Mouse (Mus musculus) mouse trophoblast stem cell (cell line): ENCODE results near the gene Brd1.
"Not testable (repeated sequence)": the region's sequence is repeated elsewhere in the genome, so short reads cannot be mapped to it uniquely, and the experiment has no call there.

Source experiments
- in situ Hi-C, 2 experiments: fragments of 300-500 bp; cut with MseI, MboI; formaldehyde crosslinking; loops; 2 replicates in 1 of 2; 3 replicates in 1 of 2; pipeline ENCODE4 v1.15.1; 2025

Gene Brd1

GRCm38 (mm10) chr15:88733834-88734571 lies at the start of gene Brd1:
Brd1 (minus strand) TSS chr15:88734233.
- in situ Hi-C loops = no loop called here

- in situ Hi-C loops = loop anchor here (5.0 kb wide), 2 partner anchors 38 to 43 kb away; partner anchors contain the start of genes Alg12 (in 1 of the 2) and Creld2 (in 1 of the 2)
These were observed 40.6 kb upstream of the Brd1 start for GRCm38 (mm10) chr15:88774630-88775029.

GRCm38 (mm10) chr15:88768537-88768936 lies 34.5 kb upstream of the Brd1 start:
- in situ Hi-C loops = no loop called here

DNA sequence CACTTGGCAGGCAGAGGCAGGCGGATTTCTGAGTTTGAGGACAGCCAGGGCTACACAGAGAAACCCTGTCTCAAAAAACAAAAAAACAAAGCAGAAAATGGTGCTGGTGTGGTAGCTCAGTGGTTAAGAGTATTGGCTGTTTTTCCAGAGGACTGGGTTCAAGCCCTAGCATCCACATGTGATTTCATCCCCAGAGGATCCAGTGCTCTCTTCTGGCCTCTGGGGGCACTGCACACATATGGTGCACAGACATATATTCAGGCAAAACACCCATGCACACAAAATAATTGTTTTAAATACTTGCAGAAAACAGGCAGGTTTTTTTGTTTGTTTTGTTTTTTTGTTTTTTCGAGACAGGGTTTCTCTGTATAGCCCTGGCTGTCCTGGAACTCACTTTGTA lies 32.1 kb upstream of the Brd1 start:
- in situ Hi-C loops = not testable (repeated sequence)

DNA sequence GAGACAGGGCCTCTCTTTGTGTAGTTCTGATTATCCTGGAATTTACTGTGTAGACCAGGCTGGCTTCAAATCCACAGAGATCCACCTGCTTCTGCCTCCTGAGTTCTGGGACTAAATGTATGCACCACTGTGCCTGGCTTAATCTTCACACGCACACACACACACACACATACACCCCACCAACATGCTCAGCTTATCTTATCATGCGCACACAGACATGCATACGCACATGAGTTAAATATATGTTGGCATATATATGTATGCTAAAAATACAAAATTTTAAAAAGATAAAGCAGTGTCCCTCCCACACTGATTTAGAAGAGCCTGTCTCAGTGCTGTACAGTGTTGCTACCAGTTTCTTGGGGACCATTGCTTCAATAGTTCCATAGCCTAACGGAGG lies 27.5 kb upstream of the Brd1 start:
- in situ Hi-C loops = no loop called here

DNA sequence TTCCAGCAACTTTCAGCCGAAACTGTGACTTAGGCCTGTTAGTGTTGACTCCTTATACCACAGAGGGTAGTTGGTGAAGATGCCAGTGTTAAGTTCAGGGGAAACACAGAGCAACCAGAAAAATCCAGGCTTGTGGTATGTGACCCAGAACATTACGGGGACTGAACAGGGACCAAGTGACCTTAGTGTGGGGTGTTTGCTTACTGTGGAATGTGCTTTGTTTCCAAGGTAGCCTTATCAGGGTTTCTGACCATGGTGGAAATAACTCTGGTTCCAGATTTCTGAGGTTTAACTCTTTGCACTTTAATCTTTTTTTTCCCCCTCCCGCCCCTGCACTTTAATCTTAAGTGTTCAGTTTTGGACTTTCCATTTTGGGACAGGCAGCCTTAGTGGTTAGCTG lies 24.0 kb upstream of the Brd1 start:
- in situ Hi-C loops = no loop called here

- in situ Hi-C loops = no loop called here
These were observed 21.7 kb upstream of the Brd1 start for GRCm38 (mm10) chr15:88755761-88756160.

DNA sequence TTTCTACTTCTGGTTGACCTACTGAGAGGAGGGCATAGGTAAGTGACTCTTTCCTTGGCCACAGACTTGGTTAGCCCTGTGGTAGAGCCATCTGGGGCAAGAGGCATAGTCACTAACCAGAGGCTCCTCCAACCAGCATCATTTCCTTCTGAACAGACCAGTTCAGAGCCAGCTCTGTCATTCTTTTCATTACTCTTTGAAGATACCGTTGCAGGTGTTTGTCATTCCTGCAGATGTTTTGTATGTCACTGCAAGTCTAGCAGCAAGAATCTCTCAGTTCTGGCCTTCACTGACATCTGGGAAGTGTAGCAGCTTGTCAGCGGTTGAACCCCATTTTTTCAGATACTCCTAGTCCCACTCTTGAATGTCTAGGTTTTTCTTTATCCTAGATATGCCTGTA lies 20.9 kb upstream of the Brd1 start:
- in situ Hi-C loops = no loop called here

- in situ Hi-C loops = no loop called here
These were observed 18.3 kb upstream of the Brd1 start for GRCm38 (mm10) chr15:88752403-88752733.

DNA sequence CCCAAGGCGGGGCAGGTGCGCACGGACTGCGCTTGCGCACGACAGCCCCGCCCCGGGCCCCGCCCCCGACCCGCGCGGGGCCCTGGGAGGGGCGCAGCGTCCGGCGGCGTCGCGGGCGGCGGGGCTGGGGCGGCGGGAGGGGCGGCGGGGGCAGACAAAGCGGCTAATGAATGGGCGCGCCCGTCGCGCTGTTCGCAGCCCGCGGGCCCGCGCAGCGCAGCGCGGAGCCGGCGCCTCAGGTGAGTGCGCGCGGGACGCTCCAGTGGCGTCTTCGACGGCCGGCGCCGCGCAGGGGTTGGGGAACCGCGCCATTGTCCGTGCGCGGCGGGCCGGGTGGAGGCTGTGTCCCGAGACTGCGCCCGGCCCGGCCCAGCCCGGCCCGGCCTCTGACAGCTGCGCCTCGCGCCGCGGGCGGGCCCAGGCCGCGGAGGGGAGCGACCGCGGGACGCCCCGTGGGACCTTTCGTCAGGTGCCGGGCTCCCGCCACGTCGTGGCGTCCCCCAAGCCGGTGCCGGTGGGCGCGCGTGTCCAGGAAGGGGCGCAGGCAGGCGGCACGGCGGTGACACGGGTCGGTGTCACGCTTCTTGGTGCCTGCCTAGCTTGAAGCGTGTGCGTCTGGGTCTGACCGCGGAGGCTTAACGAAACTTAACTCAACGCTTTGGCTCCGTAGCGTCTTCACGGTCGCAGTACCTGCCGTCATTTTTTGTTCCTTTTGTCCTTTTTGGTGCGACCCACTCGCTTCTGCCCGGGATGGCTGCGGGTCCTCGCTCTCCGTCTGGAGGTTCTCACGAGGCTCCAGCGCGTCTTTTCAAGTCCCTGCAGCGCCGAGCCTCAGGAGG lies 17.8 kb upstream of the Brd1 start, which contains the start of gene Zbed4:
Gene Zbed4 (plus strand): TSS at position 97 of the 839 bp plus-strand sequence.
- in situ Hi-C loops = no loop called here

- in situ Hi-C loops = no loop called here
These were observed 16.9 kb upstream of the Brd1 start for GRCm38 (mm10) chr15:88750677-88751563.

- in situ Hi-C loops = no loop called here
These were observed 16.0 kb upstream of the Brd1 start for GRCm38 (mm10) chr15:88750032-88750431.

DNA sequence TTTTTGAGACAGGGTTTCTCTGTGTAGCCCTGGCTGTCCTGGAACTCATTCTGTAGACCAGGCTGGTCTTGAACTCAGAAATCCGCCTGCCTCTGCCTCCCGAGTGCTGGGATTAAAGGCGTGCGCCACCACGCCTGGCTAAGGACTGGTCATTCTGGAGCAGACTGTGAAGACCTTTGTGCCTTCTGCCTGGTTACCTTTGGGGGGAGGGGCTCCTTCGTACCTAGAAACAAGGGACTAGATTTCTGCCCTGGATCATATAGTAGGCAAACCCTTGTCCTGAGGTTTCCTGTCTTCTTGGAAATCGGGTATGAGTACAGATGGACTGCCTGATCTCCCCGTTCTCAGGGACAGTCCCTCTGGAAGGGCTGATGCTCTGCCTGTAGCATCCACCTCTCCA lies 15.6 kb upstream of the Brd1 start:
- in situ Hi-C loops = not testable (repeated sequence)

DNA sequence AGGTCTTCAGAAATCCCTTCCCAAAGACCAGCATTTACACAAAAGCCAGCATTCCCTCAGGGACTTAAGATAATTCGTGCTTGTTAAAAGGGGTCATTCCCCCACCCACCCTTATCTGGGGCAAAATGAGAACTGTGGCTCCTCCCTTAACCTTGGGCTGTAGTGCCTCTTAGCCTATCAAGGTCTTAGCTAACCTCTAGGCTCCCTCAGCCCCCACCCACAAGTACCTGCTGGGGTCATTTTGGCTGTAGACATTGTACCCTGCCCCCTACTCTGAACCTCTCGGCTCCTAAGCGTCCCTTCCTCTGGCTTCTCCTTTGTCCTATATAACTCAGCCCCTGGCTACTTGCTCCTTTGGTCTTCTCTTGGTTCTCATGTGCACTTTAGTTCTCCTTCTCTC lies 11.9 kb upstream of the Brd1 start:
- in situ Hi-C loops = no loop called here

GRCm38 (mm10) chr15:88745347-88745746 lies 11.3 kb upstream of the Brd1 start:
- in situ Hi-C loops = no loop called here

GRCm38 (mm10) chr15:88743371-88743770 lies 9.3 kb upstream of the Brd1 start:
- in situ Hi-C loops = not testable (repeated sequence)

DNA sequence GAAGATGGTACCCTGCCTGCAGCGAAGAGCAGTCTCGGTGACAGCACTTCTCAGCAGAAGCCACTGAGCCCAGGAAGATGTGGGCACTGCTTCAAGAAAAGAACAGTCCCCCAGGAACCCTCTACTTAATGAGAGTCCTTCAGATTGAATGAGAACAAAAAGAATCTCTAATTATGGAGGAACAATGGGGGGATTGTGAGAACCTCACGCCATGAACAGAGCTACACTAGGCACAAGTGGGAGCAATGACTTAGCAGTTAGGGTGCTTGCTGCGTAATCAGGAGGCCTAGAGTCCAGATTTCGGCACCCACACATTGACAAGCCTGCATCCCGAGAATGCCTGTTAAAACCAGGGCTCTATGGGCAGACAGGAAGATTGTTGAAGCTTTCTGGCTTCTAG lies 7.3 kb upstream of the Brd1 start:
- in situ Hi-C loops = no loop called here

GRCm38 (mm10) chr15:88738466-88738865 lies 4.4 kb upstream of the Brd1 start:
- in situ Hi-C loops = no loop called here

DNA sequence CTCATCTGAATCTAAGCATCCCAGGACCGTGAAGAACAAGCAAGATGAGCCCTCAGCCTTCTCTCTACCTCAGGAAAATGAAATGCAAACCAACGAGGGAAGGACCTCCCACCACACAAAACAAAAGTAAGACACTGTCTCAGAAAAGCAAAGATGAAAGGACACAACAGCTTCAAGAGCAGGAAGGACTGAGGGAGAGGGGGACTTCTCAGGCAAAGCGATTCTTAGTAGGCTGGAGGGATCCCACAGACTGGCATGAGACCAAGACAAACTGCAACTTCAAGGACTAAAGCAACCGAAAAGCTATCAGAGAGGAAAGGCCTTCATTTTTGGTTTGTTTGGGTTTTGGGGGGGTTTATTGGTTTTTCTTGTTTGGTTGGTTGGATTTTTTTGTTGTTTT lies 2.1 kb upstream of the Brd1 start:
- in situ Hi-C loops = no loop called here

GRCm38 (mm10) chr15:88733041-88733751 lies 837 bp downstream of the Brd1 start:
- in situ Hi-C loops = no loop called here

GRCm38 (mm10) chr15:88732405-88733020 lies 1.5 kb downstream of the Brd1 start:
- in situ Hi-C loops = no loop called here
